Mouse (Mus musculus): ENCODE measurements around the gene 4931414P19Rik. TPM values are rescaled to one million over a fixed set of nuclear protein-coding genes. Genes with fewer than 3 reads are reported as not detected.

Gene 4931414P19Rik
- polyA plus RNA-seq, 1 experiment from 2014 or later = 8.3 TPM

DNA sequence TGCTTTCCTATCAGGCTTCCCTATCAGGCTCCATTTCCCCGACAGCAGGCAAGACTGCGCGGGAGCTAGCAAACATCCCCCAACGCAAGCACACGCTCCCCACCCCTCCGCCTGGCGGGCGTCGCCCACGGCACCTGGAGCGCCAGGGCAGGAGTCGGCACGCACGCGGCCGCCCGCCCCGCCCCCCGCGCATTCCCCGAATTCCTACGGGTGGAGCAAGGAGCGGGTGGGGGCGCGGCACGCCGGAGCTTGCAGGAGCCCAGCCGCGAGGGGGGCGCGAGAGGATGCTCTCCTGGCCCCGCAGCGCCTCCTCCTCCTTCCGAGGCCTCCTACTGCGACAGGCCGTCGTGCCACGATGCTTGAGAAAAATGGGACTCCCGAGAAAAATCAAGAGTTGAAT is 30.2 kb downstream of the 4931414P19Rik start:
- peak overlapping the region; percentile 95 for H3K4me3 ChIP-seq
- under 1% methylated on average over 39 of the region's 39 CpGs for WGBS
- H3K4me1 ChIP-seq (replicated peaks) = peaks cover 71% of the 10 kb centered on the region
- H3K27me3 ChIP-seq (ENCODE audit: insufficient read depth, poor library complexity, severe bottlenecking) = no peaks in the 10 kb centered on the region
- H3K9me3 ChIP-seq = no peaks in the 10 kb centered on the region
- H3K36me3 ChIP-seq = peaks cover 38% of the 10 kb centered on the region
- DNase-seq (ENCODE audit: low spot score) = peak; percentile 84
- H3K27ac ChIP-seq = peak overlapping the region; percentile 96

DNA sequence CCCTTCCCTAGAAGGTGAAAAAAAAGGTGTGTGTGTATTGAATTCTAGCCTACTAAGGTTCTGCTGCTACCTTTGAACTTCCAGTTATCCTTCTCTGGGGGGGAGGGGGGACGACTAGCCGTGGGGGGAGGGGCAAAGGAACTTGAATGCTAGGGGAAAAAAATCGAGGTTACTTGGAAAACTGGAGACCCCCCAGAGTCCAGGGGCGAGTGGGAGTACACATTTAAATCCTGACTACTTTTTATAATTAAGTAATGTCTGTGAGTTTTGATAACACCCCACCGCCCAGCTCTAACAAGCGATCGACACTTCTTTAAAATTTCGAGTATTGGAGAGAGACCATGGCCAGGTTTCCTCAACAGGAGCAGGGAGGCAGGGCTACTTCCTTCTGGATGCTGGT is 30.8 kb downstream of the 4931414P19Rik start:
- WGBS = 2% methylated on average over 8 of the region's 8 CpGs
- no peak for DNase-seq (ENCODE audit: low spot score)

GRCm38 (mm10) chr14:54574253-54574652 is 31.5 kb downstream of the 4931414P19Rik start:
- no peaks in the 10 kb centered on the region for H3K27me3 ChIP-seq (ENCODE audit: insufficient read depth, poor library complexity, severe bottlenecking)
- peaks cover 83% of the 10 kb centered on the region for H3K4me1 ChIP-seq (replicated peaks)
- H3K27ac ChIP-seq = peak overlapping the region; percentile 96
- DNase-seq (ENCODE audit: low spot score) = peak; percentile 36
- 11% methylated on average over 4 of the region's 4 CpGs for WGBS
- peak overlapping the region; percentile 95 for H3K4me3 ChIP-seq
- H3K36me3 ChIP-seq = peaks cover 52% of the 10 kb centered on the region
- no peaks in the 10 kb centered on the region for H3K9me3 ChIP-seq

More for the DNA sequence above, 30.8 kb downstream of the 4931414P19Rik start:
- Histone ChIP-seq H3K36me3 (peaks cover 44% of the 10 kb centered on the region), H3K27me3 (ENCODE audit: insufficient read depth, poor library complexity, severe bottlenecking) (no peaks in the 10 kb centered on the region), H3K4me3 (peak overlapping the region; percentile 95), H3K9me3 (no peaks in the 10 kb centered on the region), H3K27ac (peak overlapping the region; percentile 96), H3K4me1 (replicated peaks) (peaks cover 75% of the 10 kb centered on the region)

DNA sequence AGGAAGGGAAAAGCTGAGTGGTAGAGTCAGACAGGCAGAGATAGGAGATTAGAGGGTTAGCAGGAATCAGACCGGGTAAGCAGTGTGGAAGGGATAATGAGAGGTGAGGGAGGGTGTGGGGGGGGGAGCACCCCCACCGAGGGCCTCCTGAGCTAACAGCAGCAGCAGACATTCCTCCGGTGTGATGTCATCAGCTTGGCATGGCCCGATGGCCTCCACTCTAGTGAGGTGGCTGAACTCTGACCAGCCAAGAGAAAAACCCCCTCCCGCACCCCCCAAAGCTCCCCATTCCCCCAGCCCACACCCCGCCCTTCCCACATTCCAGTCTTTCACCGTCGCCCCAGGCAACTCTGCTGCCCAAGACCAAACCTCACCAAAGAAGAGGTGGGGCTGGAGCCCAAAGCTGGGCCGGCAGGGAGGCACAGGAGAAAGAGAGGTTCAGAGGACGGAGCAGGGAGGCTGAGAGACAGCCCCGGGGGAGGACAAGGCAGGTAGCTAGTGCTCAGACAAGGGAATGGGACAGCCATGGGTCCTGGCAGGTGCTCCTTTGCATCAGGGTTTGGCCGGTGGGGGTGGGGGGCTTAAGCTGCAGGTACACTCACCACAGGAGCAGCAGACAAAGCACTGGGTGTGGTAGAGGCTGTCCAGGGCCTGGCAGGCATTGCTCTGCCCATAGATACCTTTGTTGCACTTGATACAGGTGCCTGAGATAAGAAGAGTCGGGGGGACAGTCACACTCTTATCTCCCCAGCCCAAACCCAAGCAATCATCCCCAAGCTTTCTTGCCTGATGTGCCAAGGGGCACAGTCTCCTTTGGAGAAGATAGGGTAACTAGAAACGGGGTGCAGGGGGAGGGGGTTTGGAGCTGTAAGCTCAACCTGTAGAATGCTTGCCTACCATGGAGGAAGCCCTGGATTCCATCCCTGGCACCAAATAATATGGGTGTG is 32.7 kb downstream of the 4931414P19Rik start:
- no peaks in the 10 kb centered on the region for H3K27me3 ChIP-seq (ENCODE audit: insufficient read depth, poor library complexity, severe bottlenecking)
- H3K9me3 ChIP-seq = no peaks in the 10 kb centered on the region
- DNase-seq (ENCODE audit: low spot score) = peak; percentile 89
- 3% methylated on average over 14 of the region's 14 CpGs for WGBS
- peaks cover 83% of the 10 kb centered on the region for H3K4me1 ChIP-seq (replicated peaks)
- H3K27ac ChIP-seq = peak overlapping the region; percentile 96
- H3K36me3 ChIP-seq = peaks cover 64% of the 10 kb centered on the region
- peak overlapping the region; percentile 95 for H3K4me3 ChIP-seq

- peaks cover 79% of the 10 kb centered on the region for H3K4me1 ChIP-seq (replicated peaks)
- H3K27me3 ChIP-seq (ENCODE audit: insufficient read depth, poor library complexity, severe bottlenecking) = no peaks in the 10 kb centered on the region
- H3K9me3 ChIP-seq = no peaks in the 10 kb centered on the region
- 61% methylated on average over 4 of the region's 4 CpGs for WGBS
- peaks cover 73% of the 10 kb centered on the region for H3K36me3 ChIP-seq
- peak overlapping the region; percentile 95 for H3K4me3 ChIP-seq
- no peak for DNase-seq (ENCODE audit: low spot score)
- H3K27ac ChIP-seq = peak overlapping the region; percentile 96
Measured at GRCm38 (mm10) chr14:54572122-54572521, 33.7 kb downstream of the 4931414P19Rik start.

- 0 out of 2 replicates have a peak overlapping the region, but pooled peaks have one; percentile 12 for H3K4me3 ChIP-seq
- WGBS = 48% methylated on average over 17 of the region's 17 CpGs
- no peaks in the 10 kb centered on the region for H3K9me3 ChIP-seq
- H3K27me3 ChIP-seq (ENCODE audit: insufficient read depth, poor library complexity, severe bottlenecking) = no peaks in the 10 kb centered on the region
- peak overlapping the region; percentile 74 for H3K27ac ChIP-seq
- peaks cover 84% of the 10 kb centered on the region for H3K36me3 ChIP-seq
- peak; percentile 43 for DNase-seq (ENCODE audit: low spot score)
- H3K4me1 ChIP-seq (replicated peaks) = peaks cover 59% of the 10 kb centered on the region
Measured at GRCm38 (mm10) chr14:54569451-54570392, 36.1 kb downstream of the 4931414P19Rik start.

DNA sequence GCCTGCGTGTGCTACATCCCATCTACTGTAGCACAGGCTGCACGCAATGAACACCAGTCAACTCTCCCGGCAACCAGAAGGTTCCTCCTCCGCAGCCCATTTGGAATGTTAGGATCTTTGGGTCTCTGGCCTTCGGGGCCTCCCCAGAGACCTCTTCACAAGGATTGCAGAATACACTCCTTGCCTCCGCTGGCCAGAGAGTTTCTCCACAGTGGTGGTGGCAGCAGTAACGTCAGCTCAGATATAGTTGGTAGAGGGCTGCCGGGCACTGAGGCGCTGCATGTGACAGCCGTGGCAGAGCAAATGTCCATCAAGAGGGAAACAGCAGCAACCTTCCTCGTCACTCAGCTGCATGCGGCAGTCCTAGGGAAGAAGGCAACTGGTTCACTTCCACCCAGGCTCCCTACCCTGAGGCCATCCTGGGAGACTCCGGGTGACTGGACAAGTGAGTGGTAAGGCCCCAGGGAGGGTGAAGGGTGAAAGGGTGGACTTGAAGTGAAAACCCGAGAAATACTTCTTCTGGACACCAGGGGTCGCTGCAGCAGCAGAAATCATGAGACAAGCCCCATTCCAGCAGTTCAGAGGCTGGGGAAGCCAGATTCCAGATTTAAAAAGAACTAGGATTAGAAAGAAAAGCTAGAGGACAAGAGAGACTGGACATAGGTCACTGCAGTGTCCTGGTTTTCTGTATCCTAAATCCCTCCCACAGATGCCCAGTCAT is 36.9 kb downstream of the 4931414P19Rik start:
- peaks cover 50% of the 10 kb centered on the region for H3K4me1 ChIP-seq (replicated peaks)
- peaks cover 78% of the 10 kb centered on the region for H3K36me3 ChIP-seq
- H3K9me3 ChIP-seq = no peaks in the 10 kb centered on the region
- H3K4me3 ChIP-seq = 0 out of 2 replicates have a peak overlapping the region, but pooled peaks have one; percentile 7
- no peaks in the 10 kb centered on the region for H3K27me3 ChIP-seq (ENCODE audit: insufficient read depth, poor library complexity, severe bottlenecking)
- peak overlapping the region; percentile 74; the same call in 1 of the 2 replicates for H3K27ac ChIP-seq
- WGBS = 76% methylated on average over 15 of the region's 15 CpGs
- DNase-seq (ENCODE audit: low spot score) = peak; percentile 79

GRCm38 (mm10) chr14:54560527-54561242 is 45.1 kb downstream of the 4931414P19Rik start:
- no peaks in the 10 kb centered on the region for H3K36me3 ChIP-seq
- no peaks in the 10 kb centered on the region for H3K4me1 ChIP-seq (replicated peaks)
- no peaks in the 10 kb centered on the region for H3K27me3 ChIP-seq (ENCODE audit: insufficient read depth, poor library complexity, severe bottlenecking)
- DNase-seq (ENCODE audit: low spot score) = no peak
- no peak overlapping the region for H3K4me3 ChIP-seq
- H3K27ac ChIP-seq = no peak overlapping the region
- no peaks in the 10 kb centered on the region for H3K9me3 ChIP-seq
- 88% methylated on average over 14 of the region's 14 CpGs for WGBS

GRCm38 (mm10) chr14:54557330-54557729 is 48.5 kb downstream of the 4931414P19Rik start:
- Histone ChIP-seq H3K4me3 (no peak overlapping the region), H3K9me3 (no peaks in the 10 kb centered on the region), H3K36me3 (no peaks in the 10 kb centered on the region), H3K4me1 (replicated peaks) (peaks cover 14% of the 10 kb centered on the region), H3K27ac (no peak overlapping the region), H3K27me3 (ENCODE audit: insufficient read depth, poor library complexity, severe bottlenecking) (0 out of 2 replicates have a peak, but pooled peaks cover 3% of the 10 kb centered on the region)
- DNase-seq (ENCODE audit: low spot score) = no peak
- 86% methylated on average over 8 of the region's 8 CpGs for WGBS

DNA sequence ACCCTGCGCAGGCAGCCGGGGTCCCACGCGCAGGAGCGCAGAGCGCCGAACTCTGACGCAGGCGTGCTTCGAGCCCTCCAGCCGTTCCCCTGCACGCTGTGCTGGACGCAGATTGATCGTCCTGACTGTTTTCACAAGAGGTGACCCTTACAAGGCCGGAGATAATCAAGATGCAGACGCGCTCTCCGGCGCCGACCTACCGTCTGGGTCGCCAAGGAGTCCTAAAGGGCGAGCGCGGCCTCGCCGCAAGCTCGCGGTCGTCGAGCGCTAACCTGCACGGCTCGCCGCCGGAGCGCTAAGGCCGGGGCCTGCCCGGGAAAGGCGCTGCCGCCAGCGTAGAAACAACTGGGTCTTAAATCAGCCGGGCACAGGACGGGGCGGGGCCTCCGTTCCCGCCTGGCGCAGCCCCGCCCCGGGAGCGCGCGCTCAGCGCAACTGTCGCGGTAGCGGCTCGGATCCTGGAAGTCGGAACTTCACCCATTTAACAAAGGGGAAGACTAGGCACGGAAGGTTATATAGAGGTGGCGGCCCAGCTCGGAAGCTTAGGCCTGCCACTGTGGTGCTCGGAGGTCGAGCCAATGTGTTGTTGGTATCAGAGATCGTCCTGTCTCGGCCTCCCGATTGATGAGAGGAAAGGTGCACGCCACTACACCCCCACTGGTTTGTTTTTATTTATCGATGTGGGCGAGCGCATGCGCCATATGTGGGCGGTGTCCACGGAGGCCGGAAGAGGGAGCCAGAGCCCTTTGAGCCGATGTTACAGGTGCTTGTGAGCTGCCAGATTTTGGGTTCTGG is 51.6 kb downstream of the 4931414P19Rik start, which contains the start of gene Haus4:
Haus4 (minus strand) TSS at position 642 of the 795 bp plus-strand sequence.
- Histone ChIP-seq H3K4me3 (peak within 1 kb of the TSS; percentile 71), H3K4me1 (replicated peaks) (peaks cover 14% of the 10 kb centered on the region), H3K9me3 (no peaks in the 10 kb centered on the region), H3K27ac (peak within 1 kb of the TSS; percentile 95), H3K36me3 (peaks cover 28% of the 10 kb centered on the region), H3K27me3 (ENCODE audit: insufficient read depth, poor library complexity, severe bottlenecking) (0 out of 2 replicates have a peak, but pooled peaks cover 3% of the 10 kb centered on the region)
- WGBS = under 1% methylated on average over 76 of the region's 76 CpGs
- peak; percentile 91 for DNase-seq (ENCODE audit: low spot score)

All from hindbrain, embryonic 10.5 days (tissue).